Mouse (Mus musculus): ENCODE measurements around the gene Angel2. TPM values are rescaled to one million over a fixed set of nuclear protein-coding genes. Genes with fewer than 3 reads are reported as not detected.

The Angel2 gene
- total RNA-seq, 1 experiment, result 21.9 TPM

DNA sequence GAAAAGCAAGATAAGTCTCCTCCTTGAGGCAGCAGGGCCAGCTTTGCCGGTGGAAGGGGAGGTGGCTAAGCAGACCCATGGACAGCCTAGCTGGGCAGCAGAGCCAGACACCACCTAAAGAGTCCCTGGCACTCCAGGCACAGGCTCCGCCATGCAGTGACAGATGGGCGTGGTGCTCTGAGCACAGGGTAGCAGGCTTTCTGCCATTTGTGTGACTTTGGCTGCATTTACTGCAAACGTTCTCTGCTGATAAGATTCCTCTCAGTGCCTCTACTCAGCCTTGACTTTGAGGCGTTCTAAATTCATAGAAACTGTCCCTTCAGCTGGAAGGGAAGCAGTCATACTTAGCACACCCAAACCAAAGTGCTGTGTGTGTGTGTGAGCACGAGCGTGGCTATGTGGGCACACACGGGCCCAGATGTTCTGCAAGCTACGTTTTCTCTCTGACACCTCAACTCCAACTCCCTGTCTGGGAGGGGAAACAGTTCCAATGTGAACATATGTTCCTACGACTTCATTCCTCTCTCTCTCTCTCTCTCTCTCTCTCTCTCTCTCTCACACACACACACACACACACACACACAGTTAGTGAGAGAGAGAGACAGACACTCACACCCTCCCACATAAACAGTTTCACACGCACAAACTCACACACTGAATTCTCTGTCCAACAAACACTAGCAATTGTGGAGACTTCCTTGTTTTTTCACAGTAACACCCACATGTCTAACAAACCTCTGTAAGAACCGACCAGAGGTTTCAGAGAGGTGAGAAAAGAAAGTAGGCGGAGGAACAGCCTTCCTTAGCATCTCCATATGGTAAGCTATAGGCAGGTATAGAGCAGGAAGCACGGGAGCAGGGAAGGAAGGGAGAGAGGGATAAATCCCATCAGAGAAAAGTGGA lies 47.0 kb downstream of the Angel2 start:
- Histone ChIP-seq H3K9ac (ENCODE audit: insufficient read depth, low read depth, low read length, poor library complexity, severe bottlenecking) (no peak overlapping the region), H3K4me1 (ENCODE audit: control insufficient read depth in 2 of 2, insufficient read depth in 2 of 2, low read length in 2 of 2, poor library complexity in 1 of 2) (no peaks in the 10 kb centered on the region), H3K36me3 (ENCODE audit: control insufficient read depth, insufficient read depth, low read length, poor library complexity, severe bottlenecking) (no peaks in the 10 kb centered on the region), H3K4me3 (ENCODE audit: insufficient read depth in 1 of 2, low read depth in 1 of 2, low read length in 2 of 2, poor library complexity in 1 of 2, severe bottlenecking in 1 of 2) (no peak overlapping the region), H3K27ac (ENCODE audit: insufficient read depth, low read depth, low read length, poor library complexity, severe bottlenecking) (no peak overlapping the region), H3K9me3 (ENCODE audit: control insufficient read depth, insufficient read depth, low read depth, low read length) (no peaks in the 10 kb centered on the region)
- in situ Hi-C loops (cut with MboI; ENCODE audit: low sequenced_read_pairs in 2 of 2, unreplicated experiment in 2 of 2), result no loop called here
- TF ChIP-seq CHD2 (IDR thresholded peaks at IDR 0.05; ENCODE audit: low read depth, low read length) (no peak), MAFK (IDR thresholded peaks at IDR 0.05; ENCODE audit: insufficient read depth, low read depth, low read length) (no peak), ZC3H11A (IDR thresholded peaks at IDR 0.05; ENCODE audit: borderline replicate concordance, low read depth, low read length) (no peak), HCFC1 (IDR thresholded peaks at IDR 0.05; ENCODE audit: borderline replicate concordance, insufficient read depth, low read length) (no peak), ZNF384 (IDR thresholded peaks at IDR 0.05; ENCODE audit: low read depth, low read length) (no peak)
- no peak for DNase-seq (ENCODE audit: low read depth, low spot score)

DNA sequence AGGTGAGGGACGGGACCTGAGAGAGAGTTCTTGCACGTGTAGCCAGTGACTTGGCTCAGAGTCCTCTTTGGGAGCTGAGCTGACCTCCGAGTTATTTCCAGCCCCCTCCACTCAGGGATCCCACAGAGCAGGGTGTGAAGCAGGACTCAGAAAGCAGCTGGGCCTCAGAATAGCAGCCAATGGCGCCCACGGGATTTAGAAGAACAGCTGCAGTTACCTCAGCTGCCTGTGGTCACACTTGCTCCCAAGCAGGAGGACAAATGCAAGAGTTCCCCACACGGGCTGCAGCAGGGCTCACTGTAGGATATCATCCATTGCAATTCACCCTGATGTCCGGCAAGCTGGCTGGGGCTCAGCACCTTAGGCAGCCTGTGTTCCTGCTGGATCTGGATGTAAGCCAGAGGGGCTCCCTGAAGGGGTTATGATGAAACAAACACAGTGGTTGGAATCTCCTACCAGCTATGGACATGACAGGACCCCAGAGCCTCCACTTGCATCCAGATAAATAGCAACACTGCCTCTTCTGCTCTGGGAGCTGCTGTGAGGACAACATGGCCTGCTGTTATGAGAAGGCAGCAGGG lies 47.8 kb downstream of the Angel2 start:
- H3K4me3 ChIP-seq (ENCODE audit: insufficient read depth in 1 of 2, low read depth in 1 of 2, low read length in 2 of 2, poor library complexity in 1 of 2, severe bottlenecking in 1 of 2), result no peak overlapping the region
- no peak overlapping the region for H3K27ac ChIP-seq (ENCODE audit: insufficient read depth, low read depth, low read length, poor library complexity, severe bottlenecking)
- no peak for DNase-seq (ENCODE audit: low read depth, low spot score)
- H3K9me3 ChIP-seq (ENCODE audit: control insufficient read depth, insufficient read depth, low read depth, low read length), result no peaks in the 10 kb centered on the region
- in situ Hi-C loops (cut with MboI; ENCODE audit: low sequenced_read_pairs in 2 of 2, unreplicated experiment in 2 of 2), result no loop called here
- H3K36me3 ChIP-seq (ENCODE audit: control insufficient read depth, insufficient read depth, low read length, poor library complexity, severe bottlenecking), result no peaks in the 10 kb centered on the region
- no peak overlapping the region for H3K9ac ChIP-seq (ENCODE audit: insufficient read depth, low read depth, low read length, poor library complexity, severe bottlenecking)
- no peak for TF ChIP-seq ZNF384 (IDR thresholded peaks at IDR 0.05; ENCODE audit: low read depth, low read length)
- TF ChIP-seq HCFC1 (IDR thresholded peaks at IDR 0.05; ENCODE audit: borderline replicate concordance, insufficient read depth, low read length), result no peak
- TF ChIP-seq MAFK (IDR thresholded peaks at IDR 0.05; ENCODE audit: insufficient read depth, low read depth, low read length), result no peak
- no peak for TF ChIP-seq CHD2 (IDR thresholded peaks at IDR 0.05; ENCODE audit: low read depth, low read length)
- no peak for TF ChIP-seq ZC3H11A (IDR thresholded peaks at IDR 0.05; ENCODE audit: borderline replicate concordance, low read depth, low read length)
- H3K4me1 ChIP-seq (ENCODE audit: control insufficient read depth in 2 of 2, insufficient read depth in 2 of 2, low read length in 2 of 2, poor library complexity in 1 of 2), result no peaks in the 10 kb centered on the region

DNA sequence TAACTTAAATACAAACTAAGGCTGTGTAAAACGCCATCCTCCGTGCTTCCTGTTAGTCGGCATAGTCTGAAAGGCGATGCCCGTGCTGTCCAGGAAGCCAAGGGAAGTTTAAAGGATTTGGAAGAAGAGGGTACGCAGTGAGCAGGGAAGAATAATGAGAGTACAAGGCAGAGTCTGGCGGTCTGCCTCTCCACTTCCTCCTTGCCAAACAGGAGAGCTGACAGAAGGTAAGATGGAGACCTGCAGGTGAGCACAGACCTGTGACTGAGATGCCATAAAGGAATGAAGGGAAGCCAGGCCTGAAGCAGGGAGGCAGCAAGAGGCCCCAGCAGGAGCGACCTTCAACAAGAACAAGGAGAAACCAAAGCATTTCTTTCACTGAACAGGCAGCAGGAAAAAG lies 49.3 kb downstream of the Angel2 start:
- Histone ChIP-seq H3K27ac (ENCODE audit: insufficient read depth, low read depth, low read length, poor library complexity, severe bottlenecking) (no peak overlapping the region), H3K36me3 (ENCODE audit: control insufficient read depth, insufficient read depth, low read length, poor library complexity, severe bottlenecking) (no peaks in the 10 kb centered on the region), H3K4me1 (ENCODE audit: control insufficient read depth in 2 of 2, insufficient read depth in 2 of 2, low read length in 2 of 2, poor library complexity in 1 of 2) (no peaks in the 10 kb centered on the region), H3K4me3 (ENCODE audit: insufficient read depth in 1 of 2, low read depth in 1 of 2, low read length in 2 of 2, poor library complexity in 1 of 2, severe bottlenecking in 1 of 2) (no peak overlapping the region), H3K9ac (ENCODE audit: insufficient read depth, low read depth, low read length, poor library complexity, severe bottlenecking) (no peak overlapping the region), H3K9me3 (ENCODE audit: control insufficient read depth, insufficient read depth, low read depth, low read length) (no peaks in the 10 kb centered on the region)
- TF ChIP-seq CHD2 (IDR thresholded peaks at IDR 0.05; ENCODE audit: low read depth, low read length) (no peak), HCFC1 (IDR thresholded peaks at IDR 0.05; ENCODE audit: borderline replicate concordance, insufficient read depth, low read length) (no peak)
- no peak for DNase-seq (ENCODE audit: low read depth, low spot score)
- in situ Hi-C loops (cut with MboI; ENCODE audit: low sequenced_read_pairs in 2 of 2, unreplicated experiment in 2 of 2), result no loop called here

DNA sequence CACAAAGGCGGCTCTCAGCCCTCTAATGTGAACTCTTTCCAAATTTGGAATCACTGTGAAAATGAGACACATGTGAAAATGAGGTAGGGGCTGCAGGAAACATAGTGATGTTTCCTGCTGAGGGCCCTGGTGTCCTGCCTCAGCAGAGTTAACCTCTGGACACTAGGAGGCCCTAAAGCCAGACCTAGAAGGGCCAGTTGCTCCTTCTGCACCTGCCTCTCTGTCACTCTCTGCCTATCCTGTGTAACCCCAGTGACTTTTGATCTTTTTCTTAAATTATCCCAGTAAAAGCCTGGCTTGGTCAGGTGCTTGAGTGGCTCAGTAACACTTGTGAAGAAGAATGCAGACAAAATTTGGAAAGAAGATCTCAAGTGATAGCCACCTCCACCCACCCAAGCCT lies 49.9 kb downstream of the Angel2 start:
- in situ Hi-C loops (cut with MboI; ENCODE audit: low sequenced_read_pairs in 2 of 2, unreplicated experiment in 2 of 2), result no loop called here
- H3K27ac ChIP-seq (ENCODE audit: insufficient read depth, low read depth, low read length, poor library complexity, severe bottlenecking), result no peak overlapping the region
- no peak for DNase-seq (ENCODE audit: low read depth, low spot score)
- no peak overlapping the region for H3K9ac ChIP-seq (ENCODE audit: insufficient read depth, low read depth, low read length, poor library complexity, severe bottlenecking)
- H3K4me1 ChIP-seq (ENCODE audit: control insufficient read depth in 2 of 2, insufficient read depth in 2 of 2, low read length in 2 of 2, poor library complexity in 1 of 2), result no peaks in the 10 kb centered on the region
- TF ChIP-seq CHD2 (IDR thresholded peaks at IDR 0.05; ENCODE audit: low read depth, low read length), result no peak
- TF ChIP-seq ZC3H11A (IDR thresholded peaks at IDR 0.05; ENCODE audit: borderline replicate concordance, low read depth, low read length), result no peak
- no peak for TF ChIP-seq HCFC1 (IDR thresholded peaks at IDR 0.05; ENCODE audit: borderline replicate concordance, insufficient read depth, low read length)
- no peak for TF ChIP-seq ZNF384 (IDR thresholded peaks at IDR 0.05; ENCODE audit: low read depth, low read length)
- TF ChIP-seq MAFK (IDR thresholded peaks at IDR 0.05; ENCODE audit: insufficient read depth, low read depth, low read length), result no peak
- no peaks in the 10 kb centered on the region for H3K9me3 ChIP-seq (ENCODE audit: control insufficient read depth, insufficient read depth, low read depth, low read length)
- H3K36me3 ChIP-seq (ENCODE audit: control insufficient read depth, insufficient read depth, low read length, poor library complexity, severe bottlenecking), result no peaks in the 10 kb centered on the region
- H3K4me3 ChIP-seq (ENCODE audit: insufficient read depth in 1 of 2, low read depth in 1 of 2, low read length in 2 of 2, poor library complexity in 1 of 2, severe bottlenecking in 1 of 2), result no peak overlapping the region

Measured in ES-E14 (cell line).